Mouse (Mus musculus) neural tube, embryonic 15.5 days (tissue): ENCODE results near the gene Pla2g15. TPM values are rescaled to one million over a fixed set of nuclear protein-coding genes. Genes with fewer than 3 reads are reported as not detected.
"Not testable (repeated sequence)": the region's sequence is repeated elsewhere in the genome, so short reads cannot be mapped to it uniquely, and the experiment has no call there.

ENCODE experiments used
- ATAC-seq: fragments of 200-750 bp; cut with Nextera tagmentation; 2 replicates; pipeline ENCODE4 v1.8.0; 2017; ENCODE audit warnings: mild to moderate bottlenecking, moderate TSS enrichment, moderate library complexity; ENCODE audit not compliant: low FRiP score
- H3K27ac ChIP-seq: fragments of 300-500 bp; sonication (generic); replicated peaks from 2 replicates; pipeline ENCODE4 v1.5.1; 2015; ENCODE audit warnings: mild to moderate bottlenecking, inconsistent platforms
- H3K27me3 ChIP-seq: fragments of 300-500 bp; sonication (generic); replicated peaks from 2 replicates; pipeline ENCODE4 v1.6.1; 2015; ENCODE audit warnings: inconsistent platforms
- H3K36me3 ChIP-seq: fragments of 300-500 bp; sonication (generic); 2 replicates; pipeline ENCODE4 v1.6.1; 2015; ENCODE audit warnings: inconsistent platforms
- H3K4me1 ChIP-seq: fragments of 300-500 bp; sonication (generic); 2 replicates; pipeline ENCODE4 v1.6.1; 2015; ENCODE audit warnings: inconsistent platforms
- H3K4me2 ChIP-seq: fragments of 300-500 bp; sonication (generic); 2 replicates; pipeline ENCODE4 v1.6.1; 2015; ENCODE audit warnings: inconsistent platforms, mild to moderate bottlenecking, moderate library complexity
- H3K4me3 ChIP-seq: fragments of 300-500 bp; sonication (generic); replicated peaks from 2 replicates; pipeline ENCODE4 v1.5.1; 2015; ENCODE audit warnings: mild to moderate bottlenecking, inconsistent platforms
- H3K9ac ChIP-seq: fragments of 300-500 bp; sonication (generic); replicated peaks from 2 replicates; pipeline ENCODE4 v1.6.1; 2015; ENCODE audit warnings: mild to moderate bottlenecking, inconsistent platforms
- H3K9me3 ChIP-seq: fragments of 300-500 bp; sonication (generic); replicated peaks from 2 replicates; pipeline ENCODE4 v1.6.1; 2016; ENCODE audit warnings: inconsistent platforms
- WGBS: fragments of 180-500 bp; shearing (Covaris S2); methylation state at CpG from one replicate; pipeline ENCODE4 v1.1.7; 2015; ENCODE audit warnings: mixed read lengths; 5-methylcytosine and 5-hydroxymethylcytosine counted together
- polyA plus RNA-seq: library from polyadenylated mRNA; unstranded; fragments of >200 nt; fragmentation: Nextera tagmentation; extraction: Ambion mirVana; gene quantifications from 2 replicates; pipeline ENCODE4 v1.2.1, GENCODE M21; 2015

Gene Pla2g15
- polyA plus RNA-seq, 1 experiment from 2014 or later = 21.6 TPM

- Histone ChIP-seq H3K4me3 (no peak overlapping the region), H3K4me1 (no peaks in the 10 kb centered on the region; the same call in 1 of the 2 replicates), H3K27ac (no peak overlapping the region), H3K9ac (no peak overlapping the region), H3K27me3 (no peaks in the 10 kb centered on the region), H3K4me2 (no peak overlapping the region), H3K9me3 (no peaks in the 10 kb centered on the region), H3K36me3 (peaks cover 15% of the 10 kb centered on the region)
- 13% methylated on average over 1 of the region's 1 CpGs for WGBS
- ATAC-seq = no peak
Observed at GRCm38 (mm10) chr8:106176891-106177290, 26.7 kb downstream of the Pla2g15 start.

GRCm38 (mm10) chr8:106177594-106177993 lies 27.4 kb downstream of the Pla2g15 start:
- Histone ChIP-seq H3K36me3 (peaks cover 18% of the 10 kb centered on the region), H3K4me3 (no peak overlapping the region), H3K4me2 (no peak overlapping the region), H3K9ac (no peak overlapping the region), H3K9me3 (no peaks in the 10 kb centered on the region), H3K27ac (no peak overlapping the region), H3K27me3 (no peaks in the 10 kb centered on the region), H3K4me1 (no peaks in the 10 kb centered on the region; the same call in 1 of the 2 replicates)
- no peak for ATAC-seq
- 91% methylated on average over 1 of the region's 1 CpGs for WGBS

GRCm38 (mm10) chr8:106178428-106178827 lies 28.2 kb downstream of the Pla2g15 start:
- no peaks in the 10 kb centered on the region; the same call in 1 of the 2 replicates for H3K4me1 ChIP-seq
- H3K27ac ChIP-seq = no peak overlapping the region
- H3K9me3 ChIP-seq = no peaks in the 10 kb centered on the region
- no peak for ATAC-seq
- H3K27me3 ChIP-seq = no peaks in the 10 kb centered on the region
- peaks cover 18% of the 10 kb centered on the region for H3K36me3 ChIP-seq
- no peak overlapping the region for H3K4me3 ChIP-seq
- H3K4me2 ChIP-seq = no peak overlapping the region
- WGBS = 92% methylated on average over 2 of the region's 2 CpGs
- H3K9ac ChIP-seq = no peak overlapping the region

- ATAC-seq = no peak
- Histone ChIP-seq H3K27me3 (no peaks in the 10 kb centered on the region), H3K4me1 (no peaks in the 10 kb centered on the region), H3K27ac (no peak overlapping the region), H3K9me3 (no peaks in the 10 kb centered on the region), H3K4me3 (no peak overlapping the region), H3K36me3 (peaks cover 31% of the 10 kb centered on the region), H3K9ac (no peak overlapping the region), H3K4me2 (no peak overlapping the region)
- 89% methylated on average over 8 of the region's 8 CpGs for WGBS
Observed at GRCm38 (mm10) chr8:106185628-106186270, 35.5 kb downstream of the Pla2g15 start.

GRCm38 (mm10) chr8:106186394-106186793 lies 36.2 kb downstream of the Pla2g15 start:
- H3K9me3 ChIP-seq = no peaks in the 10 kb centered on the region
- peaks cover 31% of the 10 kb centered on the region for H3K36me3 ChIP-seq
- H3K4me2 ChIP-seq = no peak overlapping the region
- no peak overlapping the region for H3K9ac ChIP-seq
- no peak overlapping the region for H3K4me3 ChIP-seq
- H3K4me1 ChIP-seq = no peaks in the 10 kb centered on the region
- WGBS = 89% methylated on average over 3 of the region's 3 CpGs
- no peaks in the 10 kb centered on the region for H3K27me3 ChIP-seq
- no peak overlapping the region for H3K27ac ChIP-seq
- no peak for ATAC-seq

GRCm38 (mm10) chr8:106189162-106189561 lies 39.0 kb downstream of the Pla2g15 start:
- Histone ChIP-seq H3K4me2 (no peak overlapping the region), H3K27ac (no peak overlapping the region), H3K4me1 (no peaks in the 10 kb centered on the region), H3K27me3 (no peaks in the 10 kb centered on the region), H3K9me3 (no peaks in the 10 kb centered on the region), H3K4me3 (no peak overlapping the region), H3K9ac (no peak overlapping the region), H3K36me3 (peaks cover 50% of the 10 kb centered on the region)
- ATAC-seq = no peak
- WGBS = 94% methylated on average over 4 of the region's 4 CpGs

GRCm38 (mm10) chr8:106191639-106192038 lies 41.4 kb downstream of the Pla2g15 start:
- Histone ChIP-seq H3K4me1 (no peaks in the 10 kb centered on the region), H3K9ac (no peak overlapping the region), H3K4me3 (no peak overlapping the region), H3K9me3 (no peaks in the 10 kb centered on the region), H3K4me2 (no peak overlapping the region), H3K36me3 (peaks cover 68% of the 10 kb centered on the region), H3K27ac (no peak overlapping the region), H3K27me3 (no peaks in the 10 kb centered on the region)
- 97% methylated on average over 5 of the region's 5 CpGs for WGBS
- no peak for ATAC-seq

GRCm38 (mm10) chr8:106193162-106193561 lies 43.0 kb downstream of the Pla2g15 start:
- Histone ChIP-seq H3K27ac (no peak overlapping the region), H3K9ac (no peak overlapping the region), H3K4me1 (no peaks in the 10 kb centered on the region), H3K4me2 (no peak overlapping the region), H3K4me3 (no peak overlapping the region), H3K9me3 (no peaks in the 10 kb centered on the region), H3K36me3 (peaks cover 62% of the 10 kb centered on the region), H3K27me3 (no peaks in the 10 kb centered on the region)
- no peak for ATAC-seq
- 92% methylated on average over 6 of the region's 6 CpGs for WGBS

- H3K27ac ChIP-seq = no peak overlapping the region
- ATAC-seq = no peak
- H3K27me3 ChIP-seq = no peaks in the 10 kb centered on the region
- H3K36me3 ChIP-seq = peaks cover 61% of the 10 kb centered on the region
- H3K4me3 ChIP-seq = no peak overlapping the region
- no peaks in the 10 kb centered on the region for H3K9me3 ChIP-seq
- H3K4me1 ChIP-seq = no peaks in the 10 kb centered on the region
- whole genome bisulfite sequencing = 92% methylated on average over 5 of the region's 5 CpGs
- no peak overlapping the region for H3K9ac ChIP-seq
- H3K4me2 ChIP-seq = no peak overlapping the region
Observed at GRCm38 (mm10) chr8:106194062-106194461, 43.9 kb downstream of the Pla2g15 start.

- no peak overlapping the region for H3K9ac ChIP-seq
- no peak overlapping the region for H3K4me3 ChIP-seq
- 17% methylated on average over 1 of the region's 1 CpGs for WGBS
- H3K27ac ChIP-seq = no peak overlapping the region
- H3K36me3 ChIP-seq = peaks cover 79% of the 10 kb centered on the region
- no peak overlapping the region for H3K4me2 ChIP-seq
- no peak for ATAC-seq
- H3K9me3 ChIP-seq = no peaks in the 10 kb centered on the region
- no peaks in the 10 kb centered on the region for H3K27me3 ChIP-seq
- no peaks in the 10 kb centered on the region for H3K4me1 ChIP-seq
Observed at GRCm38 (mm10) chr8:106198741-106199140, 48.5 kb downstream of the Pla2g15 start.

- not testable (repeated sequence) for H3K9me3 ChIP-seq, H3K9ac ChIP-seq, ATAC-seq, H3K4me2 ChIP-seq, H3K27ac ChIP-seq, H3K27me3 ChIP-seq, H3K4me1 ChIP-seq, H3K4me3 ChIP-seq
- H3K36me3 ChIP-seq = peaks cover 76% of the 10 kb centered on the region
- 91% methylated on average over 3 of the region's 3 CpGs for WGBS
Observed at GRCm38 (mm10) chr8:106199596-106199995, 49.4 kb downstream of the Pla2g15 start.

GRCm38 (mm10) chr8:106210035-106210731 lies 60.0 kb downstream of the Pla2g15 start:
- Histone ChIP-seq H3K27ac (peak overlapping the region; percentile 96), H3K4me3 (peak overlapping the region; percentile 91), H3K9ac (peak overlapping the region; percentile 93), H3K36me3 (peaks cover 38% of the 10 kb centered on the region), H3K4me1 (peaks cover 29% of the 10 kb centered on the region), H3K27me3 (no peaks in the 10 kb centered on the region), H3K9me3 (no peaks in the 10 kb centered on the region), H3K4me2 (peak overlapping the region; percentile 83)
- peak; percentile 67 for ATAC-seq
- 1% methylated on average over 35 of the region's 35 CpGs for WGBS
